Mouse (Mus musculus) CH12.LX (cell line): Measurements from ENCODE around the gene Gm10428. TPM values are rescaled to one million over a fixed set of nuclear protein-coding genes. Genes with fewer than 3 reads are reported as not detected.
A peak's percentile ranks its signal among the peaks of the same experiment; 100 is the strongest.

Experiments
- DNase-seq: peaks from one replicate; pipeline ENCODE4 v3.0.0-alpha.2; 2013; ENCODE audit errors: extremely low read depth
- H3K27ac ChIP-seq: 2 replicates; pipeline ENCODE4 v1.5.1; 2012; ENCODE audit warnings: low read depth, mild to moderate bottlenecking, control low read depth, moderate library complexity; ENCODE audit not compliant: insufficient read depth
- H3K27me3 ChIP-seq: replicated peaks from 2 replicates; pipeline ENCODE3; 2012; ENCODE audit warnings: inconsistent platforms
- H3K36me3 ChIP-seq, 2 experiments: replicated peaks in 1 of 2; 2 replicates each; pipeline versions ENCODE3 to v1.6.1; 2012; ENCODE audit warnings: inconsistent platforms in 1 of 2, low read length in 1 of 2, mild to moderate bottlenecking in 1 of 2, mixed read lengths in 1 of 2, moderate library complexity in 1 of 2; ENCODE audit not compliant: control insufficient read depth in 1 of 2, insufficient read depth in 1 of 2
- H3K4me1 ChIP-seq, 2 experiments: 2 replicates each; pipeline ENCODE4 v1.6.1; 2012; ENCODE audit warnings: inconsistent platforms in 1 of 2, moderate library complexity in 1 of 2; ENCODE audit not compliant: insufficient read depth in 2 of 2, control insufficient read depth in 1 of 2
- H3K4me2 ChIP-seq: 2 replicates; pipeline ENCODE4 v1.6.1; 2012; ENCODE audit warnings: low read depth, mild to moderate bottlenecking, control low read depth; ENCODE audit not compliant: poor library complexity, insufficient read depth, severe bottlenecking
- H3K4me3 ChIP-seq, 3 experiments: fragments of 150-350 bp in 1 of 3; sonication (generic) in 1 of 3; replicated peaks in 1 of 3; 2 replicates each; pipeline versions ENCODE3 to v1.5.1; 2011 to 2012; ENCODE audit warnings: low read depth in 2 of 3, low read length in 2 of 3, mild to moderate bottlenecking in 2 of 3, moderate library complexity in 2 of 3, control low read depth in 1 of 3, improper control_type of control experiment in 1 of 3, inconsistent platforms in 1 of 3, mixed read lengths in 1 of 3; ENCODE audit not compliant: poor library complexity in 1 of 3
- H3K79me2 ChIP-seq: replicated peaks from 2 replicates; pipeline ENCODE4 v1.6.1; 2012; ENCODE audit warnings: mild to moderate bottlenecking, moderate library complexity; ENCODE audit not compliant: control insufficient read depth, poor library complexity, insufficient read depth, severe bottlenecking; ENCODE audit errors: extremely low read depth
- H3K9ac ChIP-seq: 2 replicates; pipeline ENCODE4 v1.6.1; 2012; ENCODE audit warnings: low read depth, mild to moderate bottlenecking, control low read depth, moderate library complexity; ENCODE audit not compliant: insufficient read depth
- H3K9me3 ChIP-seq: replicated peaks from 2 replicates; pipeline ENCODE3; 2012; ENCODE audit warnings: low read length, inconsistent platforms, mixed read lengths
- CTCF ChIP-seq, 2 experiments: IDR thresholded peaks in 1 of 2; conservative IDR thresholded peaks in 1 of 2; 2 replicates each; pipeline ENCODE4 v1.5.1; 2011 to 2012; ENCODE audit warnings: low read depth in 2 of 2, low read length in 2 of 2, improper control_type of control experiment in 1 of 2, inconsistent platforms in 1 of 2, mild to moderate bottlenecking in 1 of 2, moderate library complexity in 1 of 2
- E2F4 ChIP-seq: IDR thresholded peaks from 2 replicates; pipeline ENCODE4 v1.6.1; 2011; ENCODE audit warnings: low read depth, low read length, improper control_type of control experiment; ENCODE audit not compliant: insufficient replicate concordance
- ELF1 ChIP-seq: IDR thresholded peaks from 2 replicates; pipeline ENCODE4 v1.6.1; 2014; ENCODE audit warnings: low read depth, mild to moderate bottlenecking, inconsistent platforms, low read length, improper control_type of control experiment
- EP300 ChIP-seq: IDR thresholded peaks from 2 replicates; pipeline ENCODE4 v1.6.1; 2011; ENCODE audit warnings: low read length, improper control_type of control experiment
- HCFC1 ChIP-seq: IDR thresholded peaks from 2 replicates; pipeline ENCODE4 v1.6.1; 2012; ENCODE audit warnings: low read depth, mild to moderate bottlenecking, inconsistent platforms, low read length, improper control_type of control experiment
- JUND ChIP-seq: conservative IDR thresholded peaks from 2 replicates; pipeline ENCODE4 v1.6.1; 2011; ENCODE audit warnings: low read depth, low read length, improper control_type of control experiment
- MAZ ChIP-seq: IDR thresholded peaks from 2 replicates; pipeline ENCODE4 v1.6.1; 2012; ENCODE audit warnings: low read depth, mild to moderate bottlenecking, inconsistent platforms, low read length, improper control_type of control experiment, moderate library complexity
- RCOR1 ChIP-seq: conservative IDR thresholded peaks from 2 replicates; pipeline ENCODE4 v1.6.1; 2012; ENCODE audit warnings: low read depth, mild to moderate bottlenecking, inconsistent platforms, low read length, improper control_type of control experiment
- USF1 ChIP-seq: IDR thresholded peaks from 2 replicates; pipeline ENCODE4 v1.6.1; 2014; ENCODE audit warnings: low read depth, mild to moderate bottlenecking, inconsistent platforms, low read length, improper control_type of control experiment
- USF2 ChIP-seq: conservative IDR thresholded peaks from 2 replicates; pipeline ENCODE4 v1.6.1; 2011; ENCODE audit warnings: low read depth, low read length, improper control_type of control experiment
- ZKSCAN1 ChIP-seq: IDR thresholded peaks from 2 replicates; pipeline ENCODE4 v1.6.1; 2012; ENCODE audit warnings: low read depth, inconsistent platforms, low read length, improper control_type of control experiment, borderline replicate concordance
- dilution Hi-C: fragments of 300-500 bp; cut with MboI; formaldehyde crosslinking; loops from 2 replicates; pipeline ENCODE4 v1.14.3; 2020; ENCODE audit warnings: low sequenced_read_pairs; ENCODE audit not compliant: extremely low pct_unique_long_range_greater_than_20kb, extremely low pct_ligation_motif_present
- in situ Hi-C: fragments of 300-500 bp; cut with MboI; formaldehyde crosslinking; loops from 3 replicates; pipeline ENCODE4 v1.14.3; 2019; ENCODE audit warnings: low sequenced_read_pairs, low pct_ligation_motif_present, low pct_unique_long_range_greater_than_20kb, mixed read lengths
- polyA plus RNA-seq: library from polyadenylated mRNA; unstranded; fragments of >175 nt; gene quantifications from 2 replicates; pipeline ENCODE4 v1.2.1, GENCODE M21; 2012; ENCODE audit warnings: low read depth; ENCODE audit not compliant: insufficient read length
- total RNA-seq, 2 experiments: library from RNA; depleted of rRNA; stranded (reverse); fragments of 300-350 nt in 1 of 2; fragments of >200 nt in 1 of 2; gene quantifications; 2 replicates each; pipeline ENCODE4 v1.2.3; 2012 to 2014

Gm10428 gene
- not detected in 2 replicates for total RNA-seq (2012; rRNA removed)
- total RNA-seq (2014; rRNA removed) = not detected in 2 replicates
- polyA plus RNA-seq = not detected in 2 replicates

DNA sequence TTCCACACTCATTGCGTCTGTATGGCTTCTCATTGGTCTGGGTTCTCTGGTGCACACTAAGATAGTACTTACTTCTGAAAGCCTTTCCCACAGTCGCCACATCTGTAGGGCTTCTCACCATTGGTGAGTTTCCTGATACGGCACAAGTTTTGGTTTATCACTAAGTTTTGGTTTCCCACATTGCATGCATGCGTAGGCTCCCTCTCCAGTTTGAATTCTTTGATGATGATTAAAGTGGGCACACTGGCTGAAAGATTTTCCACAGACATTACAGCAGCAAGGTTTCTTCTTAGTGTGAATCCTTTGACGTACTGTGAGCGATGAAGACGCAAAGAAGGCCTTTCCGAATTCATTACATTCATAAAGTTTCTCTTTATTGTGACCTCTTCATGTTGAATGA lies at the start of gene Gm10428:
Gene Gm10428 (plus strand): TSS at position 321 of the 400 bp plus-strand sequence.
- Histone ChIP-seq H3K27me3 (peaks cover 19% of the 10 kb centered on the region), H3K4me1 (peaks cover 0 to 12% of the 10 kb centered on the region in 2 experiments; a peak in 3 of 4 replicates), H3K36me3 (no peaks in the 10 kb centered on the region), H3K27ac (no peak within 1 kb of the TSS), H3K4me3 (no peak within 1 kb of the TSS), H3K9me3 (no peaks in the 10 kb centered on the region), H3K9ac (no peak within 1 kb of the TSS), H3K79me2 (no peaks in the 10 kb centered on the region), H3K4me2 (no peak within 1 kb of the TSS)
- in situ Hi-C loops = no loop called here
- DNase-seq = no peak
- dilution Hi-C loops = no loop called here
- TF ChIP-seq HCFC1 (no peak), E2F4 (no peak), USF1 (no peak), ZKSCAN1 (no peak)

GRCm38 (mm10) chr11:62706141-62706540 lies 46.8 kb upstream of the Gm10428 start:
- peak; percentile 57 for DNase-seq
- no peak overlapping the region for H3K4me2 ChIP-seq
- no peak overlapping the region for H3K27ac ChIP-seq
- H3K27me3 ChIP-seq = no peaks in the 10 kb centered on the region
- H3K4me1 ChIP-seq = peaks cover 6 to 33% of the 10 kb centered on the region in 2 experiments; a peak in 3 of 4 replicates
- dilution Hi-C loops (no loop called here), in situ Hi-C loops (no loop called here)
- H3K4me3 ChIP-seq = no peak overlapping the region
- peak; percentile 37; the same call in 1 of the 2 replicates for TF ChIP-seq EP300
- TF ChIP-seq MAZ = no peak
- TF ChIP-seq HCFC1 = no peak
- no peak for TF ChIP-seq JUND
- TF ChIP-seq ELF1 = no peak
- TF ChIP-seq CTCF (conservative IDR thresholded peaks at IDR 0.05 in 1 of 2, IDR thresholded peaks at IDR 0.05 in 1 of 2; ENCODE audit: low read depth in 2 of 2, low read length in 2 of 2) = no peak
- H3K9ac ChIP-seq = no peak overlapping the region
- H3K79me2 ChIP-seq = no peaks in the 10 kb centered on the region
- H3K36me3 ChIP-seq = peaks cover 0 to 13% of the 10 kb centered on the region in 2 experiments
- H3K9me3 ChIP-seq = no peaks in the 10 kb centered on the region

GRCm38 (mm10) chr11:62708252-62708651 lies 44.6 kb upstream of the Gm10428 start:
- in situ Hi-C loops = no loop called here
- Histone ChIP-seq H3K9me3 (no peaks in the 10 kb centered on the region), H3K36me3 (peaks cover 0 to 27% of the 10 kb centered on the region in 2 experiments), H3K4me1 (peaks cover 6 to 33% of the 10 kb centered on the region in 2 experiments; a peak in 3 of 4 replicates), H3K27me3 (no peaks in the 10 kb centered on the region), H3K27ac (no peak overlapping the region), H3K4me3 (no peak overlapping the region), H3K9ac (no peak overlapping the region), H3K79me2 (no peaks in the 10 kb centered on the region), H3K4me2 (no peak overlapping the region)
- dilution Hi-C loops = no loop called here
- no peak for TF ChIP-seq E2F4
- TF ChIP-seq RCOR1 = no peak
- no peak for TF ChIP-seq USF2
- peak; percentile 24 for DNase-seq
